Mouse (Mus musculus): ENCODE results near the gene Camta1.

Camta1 gene

DNA sequence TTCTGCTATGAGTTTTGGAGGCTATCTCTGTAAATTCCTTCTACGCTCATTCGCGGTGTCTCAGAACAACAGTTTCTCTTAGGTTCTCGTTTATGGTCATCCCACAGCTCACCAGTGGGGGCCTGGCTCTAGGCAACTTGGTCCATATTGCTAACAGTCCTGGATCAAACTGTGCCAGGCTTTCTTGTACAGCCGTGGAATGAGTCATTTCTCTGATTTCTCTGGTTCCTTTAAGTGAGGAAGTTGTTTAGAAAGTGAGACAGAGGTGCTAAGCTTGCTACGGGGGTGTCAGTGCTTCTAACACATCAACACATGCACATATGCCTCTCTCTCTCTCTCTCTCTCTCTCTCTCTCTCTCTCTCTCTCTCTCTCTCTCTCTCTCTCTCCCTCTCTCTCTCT lies 355.0 kb downstream of the Camta1 start:
- no peak for DNase-seq

DNA sequence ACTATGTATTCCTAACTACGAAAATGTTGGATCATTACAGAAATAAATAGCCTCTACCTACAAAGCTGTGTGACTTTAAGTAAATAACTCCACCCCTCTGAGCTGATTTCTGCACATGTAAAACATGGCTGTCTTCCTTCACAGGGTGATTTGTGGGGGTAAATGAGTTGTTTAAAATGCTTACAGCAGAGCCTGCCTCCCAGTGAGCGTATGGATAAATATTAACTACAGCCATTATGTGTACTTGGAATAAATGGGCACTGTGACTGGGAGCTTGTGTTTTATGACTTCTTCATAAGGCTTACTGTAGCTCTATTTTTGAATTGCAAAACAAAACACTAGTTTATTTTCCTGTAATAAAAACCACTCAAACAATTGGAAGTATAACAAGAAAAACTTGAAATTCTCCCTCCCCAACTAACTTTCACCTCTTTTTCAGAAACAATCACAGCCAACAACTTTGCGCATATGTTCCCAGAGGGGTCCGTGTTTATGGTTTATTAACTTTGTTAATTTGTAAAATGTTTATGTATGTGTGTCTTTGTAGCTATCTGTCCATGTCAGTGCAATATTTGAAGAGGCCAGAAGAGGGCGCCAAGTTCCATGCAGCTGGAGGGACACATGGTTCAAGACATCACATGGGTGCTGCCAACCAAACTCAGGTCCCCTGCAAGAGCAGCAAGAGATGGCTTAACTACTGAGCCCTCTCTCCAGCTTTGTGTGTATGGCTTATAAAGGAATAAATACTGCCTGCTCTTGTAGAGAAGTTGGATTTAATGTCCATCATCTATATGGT lies 363.0 kb downstream of the Camta1 start:
- DNase-seq, result no peak

DNA sequence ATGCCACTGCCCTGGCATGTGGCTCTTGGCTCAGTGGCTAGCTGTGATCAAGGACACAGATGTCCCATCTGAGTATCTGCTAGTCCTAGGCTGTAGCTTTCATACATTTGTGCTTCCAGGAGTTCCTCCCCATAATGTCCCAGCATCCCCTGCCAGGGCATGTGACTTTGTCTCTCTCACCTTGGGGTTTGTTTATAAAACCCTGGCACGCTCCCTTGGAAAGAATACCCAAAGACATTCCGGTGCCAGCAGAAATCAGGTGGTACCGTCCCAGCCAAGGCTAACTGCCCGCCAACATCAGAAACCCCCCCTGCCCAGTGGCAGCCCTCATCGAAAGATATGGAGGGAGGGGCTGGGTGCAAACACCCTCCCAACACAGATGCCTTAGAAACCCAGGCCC lies 365.1 kb downstream of the Camta1 start:
- DNase-seq, result no peak

DNA sequence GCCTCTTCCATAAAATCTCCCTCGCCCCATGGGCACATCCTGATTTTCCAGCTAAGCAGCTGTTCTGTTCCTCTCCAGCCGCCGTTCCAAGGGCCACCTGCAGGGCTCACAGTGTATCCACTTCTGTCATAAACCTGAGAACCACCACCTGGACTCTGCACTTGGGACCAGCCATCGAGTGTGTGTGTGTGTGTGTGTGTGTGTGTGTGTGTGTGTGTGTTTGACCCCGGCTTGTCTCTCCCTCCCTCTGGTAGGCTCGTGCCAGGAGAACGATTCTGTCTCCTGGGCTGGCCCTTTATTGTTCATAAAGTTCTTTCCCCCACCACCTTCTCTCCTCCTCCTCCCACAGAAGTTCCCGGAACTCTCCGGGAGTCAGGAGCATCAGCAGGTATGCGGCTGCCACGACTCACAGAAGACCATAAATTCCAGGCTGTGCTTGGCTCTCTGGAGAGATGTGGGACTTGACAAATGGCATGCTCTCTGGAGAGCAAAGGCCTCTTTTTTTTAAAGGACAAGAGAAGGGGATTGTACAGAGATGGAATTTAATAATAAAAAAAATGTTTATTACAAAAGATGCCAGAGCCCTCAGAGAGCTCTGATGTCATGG lies 366.3 kb downstream of the Camta1 start:
- no peak for DNase-seq

DNA sequence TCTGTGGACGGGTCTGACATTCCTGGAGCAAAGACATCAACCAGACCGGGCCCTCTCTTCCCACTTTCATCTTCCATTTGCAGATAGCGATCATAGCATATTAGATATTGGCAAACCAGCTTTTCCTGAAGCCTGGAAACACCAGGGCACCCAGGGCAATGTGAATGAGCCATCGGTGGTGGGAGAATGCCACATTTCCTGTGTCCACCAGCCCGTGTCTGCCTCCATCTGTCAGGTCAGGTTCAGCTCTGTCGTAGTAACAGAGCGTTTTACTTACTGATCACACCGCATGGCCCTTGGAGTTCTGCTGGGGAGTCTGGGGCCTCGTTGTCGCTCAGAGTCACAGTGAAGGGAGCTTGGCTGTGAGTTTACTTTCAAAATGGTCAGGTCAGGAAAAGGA lies 368.9 kb downstream of the Camta1 start:
- no peak for DNase-seq

DNA sequence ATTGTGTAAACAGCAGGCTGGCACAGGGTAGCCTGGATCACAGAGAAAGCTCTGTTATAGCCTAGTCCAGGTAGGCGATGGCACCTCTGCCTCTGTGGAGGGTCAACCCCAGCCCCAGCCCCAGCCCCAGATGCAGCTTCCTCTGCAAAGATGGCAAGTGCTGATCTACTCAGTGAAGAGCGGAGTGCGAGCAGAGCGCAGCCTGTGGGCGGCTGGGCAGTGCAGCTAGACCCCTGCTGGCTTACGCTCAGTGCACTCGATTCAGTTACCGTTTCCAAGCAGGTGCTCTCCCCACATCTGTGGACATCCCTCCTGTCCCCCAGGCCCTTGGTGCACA lies 377.7 kb downstream of the Camta1 start:
- no peak for DNase-seq

DNA sequence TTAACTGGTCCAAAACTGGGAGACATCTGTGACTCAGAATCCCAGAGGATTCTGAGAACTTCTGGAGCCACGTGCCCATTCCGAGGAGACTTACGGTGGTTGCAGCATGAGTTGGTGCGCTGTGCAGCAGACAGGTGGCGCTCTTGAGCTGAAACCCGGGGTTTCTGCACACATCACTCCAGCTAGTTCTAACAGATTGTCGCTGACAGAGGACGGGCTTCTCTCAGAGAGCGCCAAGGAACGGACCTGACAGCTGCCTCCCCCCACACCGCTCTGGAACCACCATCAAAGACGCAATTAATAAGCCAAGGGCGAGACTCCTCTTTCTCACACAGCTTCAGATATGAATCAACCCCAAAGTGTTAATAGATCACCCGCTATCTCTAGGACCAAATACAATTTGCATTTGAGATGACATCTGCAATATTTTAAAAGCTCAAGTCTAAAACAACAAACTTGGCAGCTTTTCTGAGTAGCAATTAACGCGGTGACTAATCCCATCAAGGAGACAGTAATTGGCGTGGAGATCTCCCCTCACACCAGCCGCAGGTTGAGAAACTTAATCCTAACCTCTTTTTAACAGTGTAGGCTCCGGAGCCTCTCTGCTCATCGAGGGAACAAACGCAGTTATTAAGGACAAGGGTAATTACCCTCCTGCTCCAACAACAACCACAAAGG lies 378.2 kb downstream of the Camta1 start:
- no peak for DNase-seq

DNA sequence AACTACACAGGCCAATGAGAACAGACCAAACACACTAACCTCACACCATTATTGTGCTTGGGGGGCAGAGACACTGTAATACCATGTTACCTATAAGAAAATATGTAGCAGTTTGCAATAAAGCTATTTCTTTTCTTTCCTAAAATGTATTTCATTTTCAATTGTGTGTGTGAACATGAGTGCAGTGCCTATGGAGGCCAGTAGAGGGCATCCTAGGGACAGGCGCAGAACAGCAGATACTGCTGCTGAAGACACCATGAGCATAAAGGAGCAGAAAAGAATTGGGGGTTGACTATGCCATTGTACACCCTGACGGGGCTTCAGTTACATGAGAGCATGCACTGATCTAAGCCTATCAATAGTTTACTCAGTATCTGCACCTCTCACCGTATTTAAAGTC lies 380.7 kb downstream of the Camta1 start:
- no peak for DNase-seq

DNA sequence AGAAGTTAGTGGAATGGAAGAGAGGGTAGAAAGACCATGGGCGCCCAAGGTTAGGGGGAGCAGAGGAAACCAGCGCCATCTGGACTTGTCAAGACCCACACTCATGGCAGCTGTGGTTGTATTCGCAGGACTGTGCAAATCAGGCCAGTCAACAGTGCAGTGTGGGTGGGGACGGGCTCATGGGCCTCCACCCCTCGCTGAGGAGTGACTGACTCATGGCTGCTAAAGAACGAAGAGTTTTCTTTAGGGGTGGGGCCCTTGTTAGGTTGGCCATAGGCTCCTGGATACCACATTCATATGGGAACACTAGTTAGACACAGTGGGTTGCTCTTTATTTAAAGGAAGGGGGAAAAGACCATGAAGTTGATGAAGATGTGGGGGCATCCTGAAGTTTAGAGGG lies 383.7 kb downstream of the Camta1 start:
- no peak for DNase-seq

DNA sequence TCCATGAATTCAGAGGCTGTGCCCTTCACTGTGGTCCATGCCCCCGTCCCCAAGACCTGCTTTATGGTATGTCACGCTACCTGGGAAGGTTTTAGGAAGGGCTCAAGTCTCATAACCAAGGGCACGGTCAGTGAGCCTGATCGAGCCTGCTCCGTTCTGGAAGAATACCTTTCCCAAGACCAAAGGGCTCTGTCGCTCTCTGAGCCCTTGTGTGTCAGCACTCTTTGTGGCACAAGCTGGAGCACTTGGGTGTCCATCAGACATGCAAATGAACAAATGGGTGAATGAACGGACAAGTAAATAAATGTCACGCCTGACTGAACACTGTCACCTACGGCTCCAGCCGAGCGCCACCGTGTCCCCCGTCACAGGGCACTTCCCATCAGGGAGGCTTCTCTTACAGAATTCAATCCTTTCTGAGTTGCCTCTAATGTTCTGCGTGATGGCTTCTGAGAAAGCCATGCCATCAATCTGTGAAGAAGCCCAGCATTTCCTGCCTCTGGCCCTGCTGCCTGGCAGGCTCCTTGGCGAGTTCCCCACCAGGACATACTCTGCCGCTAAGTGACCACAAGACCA lies 386.7 kb downstream of the Camta1 start:
- DNase-seq, result no peak

DNA sequence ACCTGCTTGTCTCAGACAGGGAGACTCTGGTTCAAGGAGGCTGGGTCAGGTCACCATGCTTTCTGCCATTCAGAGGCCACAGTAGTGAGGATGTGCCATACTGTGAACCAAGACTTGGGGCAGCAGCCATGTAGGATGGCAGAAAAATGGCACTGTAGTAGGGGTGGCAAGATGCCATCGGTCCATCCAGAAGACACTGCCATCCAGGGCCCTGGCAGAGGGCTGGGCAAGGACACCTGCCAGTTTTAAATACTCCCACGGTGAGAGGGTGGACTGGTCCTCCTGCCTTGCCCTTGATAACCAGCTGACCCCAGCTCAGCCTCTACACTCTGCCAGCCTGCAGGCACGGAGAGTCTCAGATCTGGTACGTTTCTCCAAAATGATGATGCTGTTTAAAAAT lies 389.8 kb downstream of the Camta1 start:
- no peak for DNase-seq

DNA sequence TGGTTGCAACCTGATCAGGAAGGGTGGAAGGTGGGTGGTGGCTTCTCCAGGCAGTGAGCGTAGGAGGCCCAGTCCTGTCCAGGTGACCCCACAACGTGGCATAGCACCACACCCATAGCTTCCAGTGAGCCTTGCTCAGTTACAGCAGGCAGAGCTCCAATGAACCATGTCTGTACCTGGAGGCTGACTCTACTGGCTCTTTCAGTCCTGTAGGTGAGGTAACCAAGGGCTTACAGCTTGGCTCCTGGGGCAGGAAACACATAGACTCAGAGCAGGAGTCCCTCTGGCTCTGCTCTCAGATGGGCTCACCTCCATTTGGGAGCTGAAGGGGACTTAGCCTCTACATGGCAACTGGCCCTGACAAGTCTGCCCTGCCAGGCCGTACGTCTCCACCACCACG lies 393.3 kb downstream of the Camta1 start:
- DNase-seq, result no peak

DNA sequence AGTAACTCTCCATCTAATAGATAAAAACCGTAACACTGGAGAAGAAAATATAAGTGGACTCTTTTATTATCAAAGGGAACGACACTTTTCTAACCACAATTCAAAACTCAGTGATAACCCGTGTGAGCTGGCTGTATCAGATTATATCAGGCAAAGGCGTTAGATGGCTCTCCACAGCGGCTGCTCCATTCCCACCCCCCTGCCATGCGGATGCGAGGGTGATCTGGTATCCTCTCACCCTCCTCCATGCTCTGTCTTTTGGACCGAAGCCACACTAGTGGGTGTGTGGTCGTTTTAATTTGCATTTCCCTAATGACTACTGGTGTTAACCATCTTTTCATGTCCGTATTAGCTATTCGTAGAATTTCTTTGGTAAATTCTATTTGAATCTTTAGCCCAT lies 403.0 kb downstream of the Camta1 start:
- DNase-seq, result no peak

DNA sequence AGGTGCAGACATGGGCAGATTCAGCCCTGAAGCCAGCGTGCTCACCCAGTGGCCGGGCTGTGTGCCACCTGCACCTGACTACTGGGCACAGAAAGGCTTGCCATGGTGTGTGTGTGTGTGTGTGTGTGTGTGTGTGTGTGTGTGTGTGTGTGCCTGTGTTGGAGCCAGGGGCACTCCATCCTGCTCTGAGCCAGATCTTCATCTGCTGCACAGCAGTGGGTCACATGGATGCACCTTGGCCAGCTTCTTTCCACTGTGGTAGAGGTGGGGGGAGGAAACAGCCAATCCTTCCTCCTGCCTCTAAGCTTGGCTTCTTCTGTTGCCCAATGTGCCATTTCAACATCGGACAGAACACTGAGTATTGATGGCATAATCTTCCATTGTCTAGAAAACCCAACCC lies 407.1 kb downstream of the Camta1 start:
- DNase-seq, result no peak

DNA sequence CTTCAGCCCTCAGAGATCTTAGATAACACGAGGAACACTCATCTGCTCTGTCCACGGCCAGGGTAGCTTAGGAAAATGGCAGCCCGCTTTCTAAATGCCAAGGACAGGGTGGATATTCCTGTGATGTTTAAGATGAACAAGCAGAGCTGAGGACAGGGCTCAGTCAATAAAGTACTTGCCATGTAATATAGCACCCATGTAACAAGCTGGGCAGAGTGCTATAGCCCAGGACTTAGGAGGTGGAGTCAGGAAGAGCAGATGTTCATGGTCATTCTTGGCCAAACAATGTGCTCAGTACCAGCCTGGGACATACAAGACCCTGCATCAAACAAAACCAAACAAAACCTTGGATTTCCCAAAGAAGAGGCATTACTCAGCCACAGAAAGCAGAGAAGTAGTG lies 407.6 kb downstream of the Camta1 start:
- no peak for DNase-seq

DNA sequence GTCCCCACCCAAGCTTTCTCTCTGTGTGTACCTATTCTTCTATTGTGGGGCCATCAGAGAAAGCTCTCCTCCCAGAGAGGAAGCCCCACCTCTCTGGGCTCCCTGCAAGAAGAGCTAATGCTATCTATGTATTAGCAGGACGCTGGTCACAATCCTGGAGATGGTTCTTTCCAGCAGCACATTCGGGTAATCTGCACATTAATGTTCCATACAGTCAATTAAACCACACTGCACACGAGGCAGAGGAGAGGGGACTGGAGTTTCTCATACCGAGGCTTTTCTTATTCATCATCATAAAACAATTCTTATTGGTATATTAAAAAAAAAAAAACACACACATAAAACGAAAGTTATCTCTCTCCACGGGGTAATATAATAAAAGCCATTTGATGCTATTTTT lies 409.8 kb downstream of the Camta1 start:
- no peak for DNase-seq

DNA sequence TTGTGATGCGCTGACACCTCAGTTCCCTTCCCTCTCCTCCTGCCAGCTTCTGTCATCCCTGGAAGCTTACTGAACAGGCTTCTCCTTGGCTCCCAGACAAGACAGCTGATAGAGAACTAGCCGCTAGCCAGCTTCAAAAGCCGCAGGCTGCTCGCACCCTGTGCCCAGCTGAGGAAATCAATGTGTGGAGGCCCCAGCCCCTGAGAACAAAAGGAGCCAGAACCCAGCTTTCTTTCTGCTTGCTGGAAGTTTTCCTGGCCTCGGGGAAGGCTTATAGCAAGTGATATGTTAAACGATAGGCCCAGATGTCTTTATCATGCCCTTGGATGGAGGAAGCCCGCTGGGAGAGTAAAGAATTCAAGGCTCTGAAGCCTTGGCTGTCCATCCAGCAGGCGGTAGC lies 411.7 kb downstream of the Camta1 start:
- DNase-seq, result no peak

DNA sequence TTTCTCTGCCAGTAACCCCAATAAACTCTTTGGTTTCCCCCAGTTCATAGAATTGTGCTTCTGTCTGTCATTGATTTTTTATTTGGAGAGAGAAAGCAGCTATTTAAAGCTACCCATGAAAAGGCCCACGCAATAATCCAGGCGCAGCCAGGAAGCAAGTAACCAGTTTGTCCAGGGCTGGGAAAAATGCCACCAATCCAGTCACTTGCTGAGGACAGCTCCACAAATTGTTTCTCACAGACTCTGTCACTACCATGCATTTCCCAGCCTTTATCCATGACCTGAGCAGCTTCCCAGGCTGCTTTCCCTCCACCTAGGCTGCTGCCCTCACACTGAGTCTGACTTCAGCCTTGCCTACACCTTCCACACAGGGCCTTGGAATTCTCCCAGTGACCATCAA lies 413.3 kb downstream of the Camta1 start:
- DNase-seq, result no peak

DNA sequence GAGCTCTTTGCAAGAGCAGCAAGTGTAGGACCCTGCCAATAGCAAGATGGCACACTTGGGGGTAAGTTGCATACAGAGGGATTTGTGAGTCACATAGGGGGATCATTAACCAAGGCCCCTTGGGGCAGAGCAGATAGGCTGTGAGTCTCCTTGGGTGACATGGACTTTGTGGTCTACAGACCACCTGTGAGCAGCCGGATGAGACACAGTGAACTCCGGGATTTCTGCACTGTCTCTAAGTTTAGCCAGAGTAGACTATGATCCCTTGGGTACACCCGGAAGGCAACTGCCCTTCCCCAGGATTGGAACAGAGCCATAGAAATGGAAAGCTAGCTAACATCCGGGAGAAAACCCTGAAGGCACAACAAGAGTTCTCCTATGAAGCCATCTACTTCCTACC lies 417.0 kb downstream of the Camta1 start:
- DNase-seq, result no peak

DNA sequence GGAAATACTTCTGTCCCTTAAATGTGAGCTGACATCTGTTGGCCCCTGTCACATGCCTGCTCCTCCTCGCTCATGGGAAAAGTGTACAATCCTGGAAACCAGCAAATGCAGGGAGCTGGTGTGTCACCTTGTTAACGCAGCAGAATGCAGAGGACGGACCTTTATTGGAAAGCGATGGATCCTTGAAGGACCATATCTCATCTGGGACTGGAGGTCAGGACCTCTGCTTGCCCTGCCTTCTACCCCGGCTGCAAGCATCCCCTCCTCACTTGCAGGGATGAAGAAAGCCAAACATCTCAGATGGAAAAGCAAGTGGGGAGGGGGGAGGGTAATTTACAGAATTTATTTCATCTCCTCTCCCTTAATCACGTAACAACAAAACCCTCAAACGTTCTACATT lies 423.1 kb downstream of the Camta1 start:
- DNase-seq, result no peak

DNA sequence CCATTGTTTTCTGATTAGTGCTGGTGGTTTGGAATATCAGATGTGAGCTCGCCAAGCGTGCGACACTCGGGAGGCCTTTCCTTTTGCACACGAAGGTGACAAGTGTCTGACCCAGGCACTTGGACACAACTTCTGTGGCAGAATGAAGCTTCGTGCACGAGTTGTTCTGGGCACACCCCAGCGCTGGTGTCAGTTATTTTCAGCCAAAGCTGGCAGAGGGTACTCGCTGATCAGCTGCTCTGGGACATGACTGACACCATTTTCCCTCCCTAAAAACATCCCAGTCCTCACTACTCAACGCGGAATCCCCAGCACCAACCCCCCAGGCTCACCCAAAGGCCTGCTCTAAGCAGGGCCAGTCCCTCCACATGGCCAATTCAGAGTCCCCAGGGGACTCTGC lies 423.8 kb downstream of the Camta1 start:
- no peak for DNase-seq

DNA sequence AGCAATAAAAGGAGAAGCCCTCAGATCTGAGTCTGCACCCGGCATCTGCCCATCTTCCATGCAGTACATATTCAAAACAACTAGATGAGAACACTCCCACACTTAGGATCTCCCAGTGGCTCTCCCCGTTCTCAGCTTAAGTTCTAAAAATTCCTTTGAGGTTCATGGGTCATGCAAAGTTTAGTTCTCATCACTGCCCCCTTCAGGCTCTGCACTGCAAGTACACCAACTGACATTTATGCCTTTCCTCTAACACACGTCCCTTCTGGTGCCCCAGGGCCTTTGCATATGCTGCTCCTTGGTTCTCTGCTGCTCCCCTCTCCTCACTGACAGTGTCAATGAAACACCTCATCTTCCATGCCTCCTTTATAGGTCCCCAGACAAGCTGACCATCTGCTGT lies 436.5 kb downstream of the Camta1 start:
- DNase-seq, result no peak

DNA sequence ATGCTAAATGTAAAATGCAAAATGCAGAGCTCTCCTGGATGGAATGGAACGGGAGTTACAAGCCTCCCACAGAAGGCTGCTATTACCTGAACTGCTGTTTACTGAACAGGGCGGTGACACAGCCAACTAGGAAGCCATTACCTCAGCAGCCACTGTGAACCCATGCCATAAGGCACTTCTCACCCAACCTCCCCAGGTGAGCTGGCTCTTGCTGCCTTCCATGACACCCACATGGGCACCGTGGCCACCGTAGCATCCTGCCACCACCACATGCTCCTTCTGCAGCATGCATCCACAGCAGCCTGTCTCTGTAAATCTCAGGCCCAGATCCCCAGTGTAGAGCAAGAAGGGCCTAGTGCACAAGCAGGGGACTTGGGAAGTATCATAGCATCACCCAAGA lies 438.8 kb downstream of the Camta1 start:
- DNase-seq, result no peak

DNA sequence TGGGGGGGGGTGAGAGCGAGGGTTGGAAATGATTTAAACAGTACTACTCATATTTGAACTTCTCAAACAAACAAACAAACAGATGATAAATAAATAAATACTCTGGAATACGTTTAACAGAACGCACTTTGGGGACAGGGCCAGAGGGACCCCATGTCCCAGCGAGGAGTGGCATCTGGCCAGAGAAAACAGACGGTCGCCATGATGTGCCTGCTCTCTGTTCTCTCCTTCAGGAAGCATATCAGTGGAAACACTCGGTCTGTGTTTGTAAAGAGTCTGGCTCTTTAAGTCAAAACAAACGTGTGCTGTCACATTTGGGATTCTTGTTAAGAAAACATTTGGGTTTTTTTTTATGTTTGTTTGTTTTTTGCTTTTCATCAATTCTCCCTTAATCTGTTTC lies 439.3 kb downstream of the Camta1 start:
- DNase-seq, result no peak
